Mouse (Mus musculus): ENCODE measurements around the gene Mrc1. TPM values are rescaled to one million over a fixed set of nuclear protein-coding genes. Genes with fewer than 3 reads are reported as not detected.
A peak's percentile ranks its signal among the peaks of the same experiment; 100 is the strongest.
"Not testable (repeated sequence)": the region's sequence is repeated elsewhere in the genome, so short reads cannot be mapped to it uniquely, and the experiment has no call there.

Gene Mrc1
- total and polyA plus RNA-seq, 2 experiments from 2014 or later = 2.6 to 10.7 TPM

DNA sequence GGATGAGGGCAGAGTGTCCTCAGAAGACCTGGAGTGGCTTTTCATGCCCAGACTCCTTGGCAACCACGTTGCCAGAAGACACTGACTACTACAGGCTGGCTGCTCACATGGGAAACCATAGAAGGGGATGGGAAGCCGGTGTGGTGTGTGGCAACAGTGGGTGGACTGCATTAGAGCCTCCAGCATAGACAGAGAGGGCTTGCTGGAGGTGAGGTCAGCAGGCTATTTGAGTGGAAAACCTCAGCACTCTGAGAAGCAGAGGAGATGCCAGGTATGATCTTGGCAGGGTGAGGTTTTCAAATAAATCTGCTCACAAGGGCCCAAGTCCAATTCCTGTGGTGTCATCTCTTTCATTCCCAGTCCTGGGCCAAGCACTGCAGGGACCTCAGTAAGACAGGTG is 29.6 kb upstream of the Mrc1 start:
- Histone ChIP-seq H3K4me1 (ENCODE audit: control insufficient read depth, insufficient read depth) (no peaks in the 10 kb centered on the region), H3K4me3 (ENCODE audit: low read depth, low read length) (no peak overlapping the region), H3K36me3 (replicated peaks; ENCODE audit: control insufficient read depth, insufficient read depth, low read length) (no peaks in the 10 kb centered on the region), H3K4me2 (ENCODE audit: low read depth, low read length) (no peak overlapping the region), H3K9ac (replicated peaks; ENCODE audit: low read depth, low read length) (no peak overlapping the region), H3K9me3 (replicated peaks; ENCODE audit: control insufficient read depth, low read length) (no peaks in the 10 kb centered on the region), H3K27ac (ENCODE audit: low read depth) (no peak overlapping the region), H3K27me3 (ENCODE audit: control insufficient read depth, insufficient read depth, low read length) (no peaks in the 10 kb centered on the region)
- peak; percentile 8 for DNase-seq (ENCODE audit: low spot score)
- peak; percentile 67 for ATAC-seq (ENCODE audit: insufficient read depth, low read depth)
- no peak for TF ChIP-seq EP300 (IDR thresholded peaks at IDR 0.05; ENCODE audit: low read depth)
- no peak for TF ChIP-seq CTCF (IDR thresholded peaks at IDR 0.05; ENCODE audit: low read depth)
- 17% methylated on average over 2 of the region's 2 CpGs for whole genome bisulfite sequencing

DNA sequence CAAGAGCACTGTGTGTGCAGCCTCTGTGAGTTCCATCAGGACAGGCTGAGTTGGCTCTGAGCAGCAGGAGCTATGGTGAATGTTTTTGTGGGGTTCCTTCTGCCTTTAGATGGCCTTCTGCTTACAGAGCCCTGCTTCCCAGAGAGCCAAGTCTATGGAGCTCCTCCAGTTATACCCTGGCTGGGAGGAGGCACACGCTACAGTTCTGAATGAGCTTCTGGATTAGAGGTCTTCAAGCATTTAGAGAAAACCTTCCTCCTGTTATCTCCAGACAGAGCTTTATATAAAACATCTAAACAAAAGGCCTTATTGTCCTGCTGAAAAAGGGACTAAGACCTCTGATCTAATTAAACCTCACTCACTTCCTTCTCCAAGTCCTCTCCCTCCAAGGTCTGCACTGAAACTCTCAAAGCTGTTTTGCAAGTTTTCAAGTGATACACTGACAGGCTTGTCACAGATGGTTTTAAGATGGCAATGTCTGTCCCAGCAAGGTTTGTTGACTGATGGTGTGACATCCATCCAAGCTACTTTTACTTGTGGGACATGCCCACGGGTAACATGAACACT is 28.2 kb upstream of the Mrc1 start:
- ATAC-seq (ENCODE audit: insufficient read depth, low read depth) = not testable (repeated sequence)

DNA sequence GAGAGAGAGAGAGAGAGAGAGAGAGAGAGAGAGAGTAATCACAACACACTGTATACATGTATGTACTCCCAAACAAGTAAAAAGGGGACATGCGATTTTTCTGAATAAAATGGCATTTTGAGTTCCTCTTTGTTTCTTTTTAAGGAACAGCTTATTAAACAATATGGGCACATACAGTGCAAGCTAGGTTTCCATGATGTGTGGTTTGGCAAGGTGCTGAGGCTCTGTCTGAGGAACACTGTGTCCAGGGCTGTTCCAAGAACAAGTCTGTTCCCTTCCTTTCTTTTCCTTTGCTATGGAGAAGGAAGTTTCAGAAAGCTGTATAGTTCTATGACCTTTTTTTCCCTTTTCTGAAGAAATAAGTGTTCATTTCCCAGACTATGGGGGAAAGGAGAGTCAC is 24.9 kb upstream of the Mrc1 start:
- H3K27me3 ChIP-seq (ENCODE audit: control insufficient read depth, insufficient read depth, low read length) = no peaks in the 10 kb centered on the region
- no peak overlapping the region for H3K4me2 ChIP-seq (ENCODE audit: low read depth, low read length)
- H3K9me3 ChIP-seq (replicated peaks; ENCODE audit: control insufficient read depth, low read length) = no peaks in the 10 kb centered on the region
- no peak for TF ChIP-seq CTCF (IDR thresholded peaks at IDR 0.05; ENCODE audit: low read depth)
- TF ChIP-seq EP300 (IDR thresholded peaks at IDR 0.05; ENCODE audit: low read depth) = no peak
- ATAC-seq (ENCODE audit: insufficient read depth, low read depth) (no peak), DNase-seq (ENCODE audit: low spot score) (no peak)
- H3K9ac ChIP-seq (replicated peaks; ENCODE audit: low read depth, low read length) = no peak overlapping the region
- no peak overlapping the region for H3K4me3 ChIP-seq (ENCODE audit: low read depth, low read length)
- H3K27ac ChIP-seq (ENCODE audit: low read depth) = no peak overlapping the region
- 74% methylated on average over 1 of the region's 1 CpGs for WGBS
- no peaks in the 10 kb centered on the region for H3K4me1 ChIP-seq (ENCODE audit: control insufficient read depth, insufficient read depth)
- H3K36me3 ChIP-seq (replicated peaks; ENCODE audit: control insufficient read depth, insufficient read depth, low read length) = no peaks in the 10 kb centered on the region

More for the DNA sequence above, 28.2 kb upstream of the Mrc1 start:
- DNase-seq (ENCODE audit: low spot score); H3K4me2 ChIP-seq (ENCODE audit: low read depth, low read length); H3K4me1 ChIP-seq (ENCODE audit: control insufficient read depth, insufficient read depth); H3K4me3 ChIP-seq (ENCODE audit: low read depth, low read length); H3K9ac ChIP-seq (replicated peaks; ENCODE audit: low read depth, low read length); H3K9me3 ChIP-seq (replicated peaks; ENCODE audit: control insufficient read depth, low read length); H3K27ac ChIP-seq (ENCODE audit: low read depth); H3K27me3 ChIP-seq (ENCODE audit: control insufficient read depth, insufficient read depth, low read length); H3K36me3 ChIP-seq (replicated peaks; ENCODE audit: control insufficient read depth, insufficient read depth, low read length): not testable (repeated sequence)
- WGBS = no CpG with 5 or more reads among the region's 2 CpGs

DNA sequence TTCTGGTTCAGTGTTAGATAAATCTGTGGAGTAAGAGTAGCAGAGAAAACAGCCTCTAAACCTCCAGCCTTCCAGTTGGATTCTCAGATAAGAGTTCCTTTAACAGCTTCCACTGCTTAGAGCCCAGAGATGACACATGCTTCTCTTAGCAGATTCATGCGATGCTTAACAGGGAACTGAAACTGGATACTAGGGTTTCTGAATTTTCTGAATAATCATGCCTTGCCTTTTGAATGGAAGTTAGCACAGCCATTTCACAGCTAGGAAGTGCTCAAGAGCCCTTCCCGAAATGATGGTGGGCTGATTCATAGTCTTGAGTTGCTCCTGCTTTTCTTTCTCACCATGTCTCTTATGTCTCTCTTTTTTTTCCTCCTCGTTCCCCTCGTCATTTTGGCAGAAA is 22.4 kb upstream of the Mrc1 start:
- ATAC-seq (ENCODE audit: insufficient read depth, low read depth) (no peak), DNase-seq (ENCODE audit: low spot score) (no peak)
- no peaks in the 10 kb centered on the region for H3K27me3 ChIP-seq (ENCODE audit: control insufficient read depth, insufficient read depth, low read length)
- no peak overlapping the region for H3K27ac ChIP-seq (ENCODE audit: low read depth)
- no peaks in the 10 kb centered on the region for H3K36me3 ChIP-seq (replicated peaks; ENCODE audit: control insufficient read depth, insufficient read depth, low read length)
- H3K9me3 ChIP-seq (replicated peaks; ENCODE audit: control insufficient read depth, low read length) = no peaks in the 10 kb centered on the region
- H3K4me1 ChIP-seq (ENCODE audit: control insufficient read depth, insufficient read depth) = no peaks in the 10 kb centered on the region
- H3K4me2 ChIP-seq (ENCODE audit: low read depth, low read length) = no peak overlapping the region
- no peak overlapping the region for H3K4me3 ChIP-seq (ENCODE audit: low read depth, low read length)
- TF ChIP-seq CTCF (IDR thresholded peaks at IDR 0.05; ENCODE audit: low read depth) (no peak), EP300 (IDR thresholded peaks at IDR 0.05; ENCODE audit: low read depth) (no peak)
- 64% methylated on average over 4 of the region's 4 CpGs for WGBS
- H3K9ac ChIP-seq (replicated peaks; ENCODE audit: low read depth, low read length) = no peak overlapping the region

DNA sequence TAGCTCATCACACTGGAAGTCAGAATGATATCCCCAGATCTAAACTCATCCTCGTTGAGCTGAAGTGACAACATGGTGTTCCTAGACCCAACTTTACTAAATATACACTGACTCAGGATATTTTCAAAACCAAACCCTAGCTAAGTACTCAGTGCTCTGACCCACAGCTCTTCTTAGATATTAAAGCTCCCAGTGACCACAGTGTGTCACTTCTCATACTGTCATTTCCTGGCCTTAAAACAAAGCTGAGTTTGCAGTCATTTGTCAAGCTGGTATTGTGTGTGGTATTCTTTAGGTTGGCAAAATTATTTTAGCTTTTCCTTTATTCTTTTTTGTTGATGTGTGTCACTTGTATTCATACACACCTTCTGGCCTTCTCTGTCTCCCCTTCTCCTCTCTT is 18.5 kb upstream of the Mrc1 start:
- 74% methylated on average over 1 of the region's 1 CpGs for WGBS
- no peak overlapping the region for H3K9ac ChIP-seq (replicated peaks; ENCODE audit: low read depth, low read length)
- H3K4me1 ChIP-seq (ENCODE audit: control insufficient read depth, insufficient read depth) = no peaks in the 10 kb centered on the region
- H3K36me3 ChIP-seq (replicated peaks; ENCODE audit: control insufficient read depth, insufficient read depth, low read length) = no peaks in the 10 kb centered on the region
- H3K4me3 ChIP-seq (ENCODE audit: low read depth, low read length) = no peak overlapping the region
- no peak overlapping the region for H3K27ac ChIP-seq (ENCODE audit: low read depth)
- no peak for TF ChIP-seq CTCF (IDR thresholded peaks at IDR 0.05; ENCODE audit: low read depth)
- no peak for TF ChIP-seq EP300 (IDR thresholded peaks at IDR 0.05; ENCODE audit: low read depth)
- ATAC-seq (ENCODE audit: insufficient read depth, low read depth) (no peak), DNase-seq (ENCODE audit: low spot score) (no peak)
- no peak overlapping the region for H3K4me2 ChIP-seq (ENCODE audit: low read depth, low read length)
- no peaks in the 10 kb centered on the region for H3K9me3 ChIP-seq (replicated peaks; ENCODE audit: control insufficient read depth, low read length)
- no peaks in the 10 kb centered on the region for H3K27me3 ChIP-seq (ENCODE audit: control insufficient read depth, insufficient read depth, low read length)

DNA sequence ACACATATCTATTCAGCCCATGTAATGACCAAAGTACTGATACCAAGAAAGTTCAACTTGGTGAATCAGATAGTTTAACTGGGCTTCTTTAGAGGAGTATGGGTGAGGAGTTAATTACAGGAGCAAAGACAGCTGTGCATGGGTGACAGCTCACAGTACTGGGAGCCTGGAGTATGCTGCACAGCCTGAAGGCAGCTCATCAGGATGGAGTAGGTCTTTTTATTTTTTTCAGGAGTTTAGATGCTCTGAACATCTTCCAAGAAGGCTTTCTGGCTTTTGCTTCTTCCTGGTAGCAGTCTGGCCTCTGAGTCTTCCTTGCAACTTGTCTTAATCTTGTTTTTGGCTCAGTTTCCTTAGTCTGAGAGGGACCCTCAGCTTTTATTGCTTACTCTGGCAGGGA is 17.6 kb upstream of the Mrc1 start:
- Histone ChIP-seq H3K4me2 (ENCODE audit: low read depth, low read length) (no peak overlapping the region), H3K27ac (ENCODE audit: low read depth) (no peak overlapping the region), H3K9me3 (replicated peaks; ENCODE audit: control insufficient read depth, low read length) (no peaks in the 10 kb centered on the region), H3K9ac (replicated peaks; ENCODE audit: low read depth, low read length) (no peak overlapping the region), H3K36me3 (replicated peaks; ENCODE audit: control insufficient read depth, insufficient read depth, low read length) (no peaks in the 10 kb centered on the region), H3K27me3 (ENCODE audit: control insufficient read depth, insufficient read depth, low read length) (no peaks in the 10 kb centered on the region), H3K4me3 (ENCODE audit: low read depth, low read length) (no peak overlapping the region), H3K4me1 (ENCODE audit: control insufficient read depth, insufficient read depth) (no peaks in the 10 kb centered on the region)
- ATAC-seq (ENCODE audit: insufficient read depth, low read depth) (no peak), DNase-seq (ENCODE audit: low spot score) (no peak)
- no peak for TF ChIP-seq EP300 (IDR thresholded peaks at IDR 0.05; ENCODE audit: low read depth)
- no peak for TF ChIP-seq CTCF (IDR thresholded peaks at IDR 0.05; ENCODE audit: low read depth)
